Mouse (Mus musculus): ENCODE results near the gene Brca1. TPM values are rescaled to one million over a fixed set of nuclear protein-coding genes. Genes with fewer than 3 reads are reported as not detected.

Brca1 gene
- polyA plus RNA-seq, 1 experiment from 2014 or later, result 1.5 TPM

- H3K27me3 ChIP-seq (replicated peaks), result no peaks in the 10 kb centered on the region
- no peak overlapping the region for H3K27ac ChIP-seq
- H3K4me2 ChIP-seq, result no peak overlapping the region
- H3K9ac ChIP-seq, result no peak overlapping the region
- WGBS, result 82% methylated on average over 6 of the region's 6 CpGs
- H3K4me1 ChIP-seq, result no peaks in the 10 kb centered on the region
- H3K9me3 ChIP-seq, result no peaks in the 10 kb centered on the region
- H3K4me3 ChIP-seq, result no peak overlapping the region
- peaks cover 80% of the 10 kb centered on the region for H3K36me3 ChIP-seq (replicated peaks)
- no peak for ATAC-seq (replicated peaks)
Observed at GRCm38 (mm10) chr11:101576116-101576515, 24.4 kb upstream of the Brca1 start.

- WGBS, result 75% methylated on average over 3 of the region's 3 CpGs
- ATAC-seq (replicated peaks), result no peak
Observed at GRCm38 (mm10) chr11:101568421-101568820, 16.7 kb upstream of the Brca1 start.

GRCm38 (mm10) chr11:101562391-101562790, 10.6 kb upstream of the Brca1 start:
- no peak overlapping the region for H3K4me2 ChIP-seq
- no peaks in the 10 kb centered on the region for H3K4me1 ChIP-seq
- no peak overlapping the region for H3K27ac ChIP-seq
- no peaks in the 10 kb centered on the region for H3K27me3 ChIP-seq (replicated peaks)
- 34% methylated on average over 5 of the region's 5 CpGs for WGBS
- no peaks in the 10 kb centered on the region for H3K9me3 ChIP-seq
- H3K9ac ChIP-seq, result no peak overlapping the region
- ATAC-seq (replicated peaks), result no peak
- peaks cover 58% of the 10 kb centered on the region for H3K36me3 ChIP-seq (replicated peaks)
- no peak overlapping the region for H3K4me3 ChIP-seq

More at GRCm38 (mm10) chr11:101568421-101568820, 16.7 kb upstream of the Brca1 start:
- Histone ChIP-seq H3K4me3 (no peak overlapping the region), H3K4me2 (no peak overlapping the region), H3K9ac (no peak overlapping the region), H3K27me3 (replicated peaks) (no peaks in the 10 kb centered on the region), H3K27ac (no peak overlapping the region), H3K9me3 (no peaks in the 10 kb centered on the region), H3K36me3 (replicated peaks) (peaks cover 81% of the 10 kb centered on the region), H3K4me1 (no peaks in the 10 kb centered on the region)

- peaks cover 28% of the 10 kb centered on the region for H3K4me1 ChIP-seq
- H3K27me3 ChIP-seq (replicated peaks), result no peaks in the 10 kb centered on the region
- H3K4me2 ChIP-seq, result no peak overlapping the region
- ATAC-seq (replicated peaks), result no peak
- no peaks in the 10 kb centered on the region for H3K9me3 ChIP-seq
- no peak overlapping the region for H3K9ac ChIP-seq
- no peak overlapping the region for H3K27ac ChIP-seq
- no peak overlapping the region for H3K4me3 ChIP-seq
- peaks cover 39% of the 10 kb centered on the region for H3K36me3 ChIP-seq (replicated peaks)
- WGBS, result 83% methylated on average over 2 of the region's 2 CpGs
Observed at GRCm38 (mm10) chr11:101556954-101557353, 5.2 kb upstream of the Brca1 start.

- Histone ChIP-seq H3K4me1 (peaks cover 28% of the 10 kb centered on the region), H3K4me2 (no peak overlapping the region), H3K36me3 (replicated peaks) (peaks cover 39% of the 10 kb centered on the region), H3K4me3 (no peak overlapping the region), H3K9ac (no peak overlapping the region), H3K9me3 (no peaks in the 10 kb centered on the region), H3K27me3 (replicated peaks) (no peaks in the 10 kb centered on the region), H3K27ac (no peak overlapping the region)
- 94% methylated on average over 7 of the region's 7 CpGs for WGBS
- ATAC-seq (replicated peaks), result no peak
Observed at GRCm38 (mm10) chr11:101556541-101556940, 4.8 kb upstream of the Brca1 start.

GRCm38 (mm10) chr11:101553354-101553930, 1.7 kb upstream of the Brca1 start:
- H3K36me3 ChIP-seq (replicated peaks), result peaks cover 10% of the 10 kb centered on the region; the same call in 1 of the 2 replicates
- H3K9ac ChIP-seq, result peak overlapping the region; percentile 85
- peak overlapping the region; percentile 93 for H3K27ac ChIP-seq
- H3K4me1 ChIP-seq, result peaks cover 39% of the 10 kb centered on the region
- peak overlapping the region; percentile 78 for H3K4me3 ChIP-seq
- ATAC-seq (replicated peaks), result no peak
- peak overlapping the region; percentile 67 for H3K4me2 ChIP-seq
- H3K27me3 ChIP-seq (replicated peaks), result no peaks in the 10 kb centered on the region
- H3K9me3 ChIP-seq, result no peaks in the 10 kb centered on the region
- WGBS, result 24% methylated on average over 8 of the region's 8 CpGs

GRCm38 (mm10) chr11:101552476-101553300, 933 bp upstream of the Brca1 start:
- under 1% methylated on average over 37 of the region's 37 CpGs for WGBS
- peaks cover 6% of the 10 kb centered on the region; the same call in 1 of the 2 replicates for H3K36me3 ChIP-seq (replicated peaks)
- peak; percentile 98 for ATAC-seq (replicated peaks)

GRCm38 (mm10) chr11:101548526-101548925, 3.2 kb downstream of the Brca1 start:
- no peak for ATAC-seq (replicated peaks)
- H3K4me1 ChIP-seq, result peaks cover 13% of the 10 kb centered on the region
- H3K36me3 ChIP-seq (replicated peaks), result no peaks in the 10 kb centered on the region
- H3K27me3 ChIP-seq (replicated peaks), result no peaks in the 10 kb centered on the region
- H3K4me3 ChIP-seq, result no peak overlapping the region
- H3K9me3 ChIP-seq, result no peaks in the 10 kb centered on the region
- H3K4me2 ChIP-seq, result no peak overlapping the region
- H3K27ac ChIP-seq, result no peak overlapping the region
- no peak overlapping the region for H3K9ac ChIP-seq

More at GRCm38 (mm10) chr11:101552476-101553300, 933 bp upstream of the Brca1 start:
- Histone ChIP-seq H3K9ac (peak overlapping the region; percentile 85), H3K4me1 (peaks cover 39% of the 10 kb centered on the region), H3K4me2 (peak overlapping the region; percentile 67), H3K27me3 (replicated peaks) (no peaks in the 10 kb centered on the region), H3K4me3 (peak overlapping the region; percentile 78), H3K27ac (peak overlapping the region; percentile 97), H3K9me3 (no peaks in the 10 kb centered on the region)

- Histone ChIP-seq H3K4me2 (no peak overlapping the region), H3K36me3 (replicated peaks) (no peaks in the 10 kb centered on the region), H3K4me1 (no peaks in the 10 kb centered on the region), H3K4me3 (no peak overlapping the region), H3K27me3 (replicated peaks) (no peaks in the 10 kb centered on the region), H3K9me3 (no peaks in the 10 kb centered on the region), H3K27ac (no peak overlapping the region), H3K9ac (no peak overlapping the region)
- no peak for ATAC-seq (replicated peaks)
- WGBS, result 95% methylated on average over 1 of the region's 1 CpGs
Observed at GRCm38 (mm10) chr11:101544132-101544531, 7.6 kb downstream of the Brca1 start.

GRCm38 (mm10) chr11:101543533-101543932, 8.2 kb downstream of the Brca1 start:
- no peaks in the 10 kb centered on the region for H3K27me3 ChIP-seq (replicated peaks)
- 84% methylated on average over 9 of the region's 9 CpGs for WGBS
- H3K9me3 ChIP-seq, result no peaks in the 10 kb centered on the region
- H3K9ac ChIP-seq, result no peak overlapping the region
- H3K4me1 ChIP-seq, result no peaks in the 10 kb centered on the region
- no peak overlapping the region for H3K4me2 ChIP-seq
- no peak overlapping the region for H3K4me3 ChIP-seq
- no peak overlapping the region for H3K27ac ChIP-seq
- no peak for ATAC-seq (replicated peaks)
- no peaks in the 10 kb centered on the region for H3K36me3 ChIP-seq (replicated peaks)

- no peak overlapping the region for H3K4me3 ChIP-seq
- H3K4me1 ChIP-seq, result no peaks in the 10 kb centered on the region
- no peaks in the 10 kb centered on the region for H3K9me3 ChIP-seq
- no peaks in the 10 kb centered on the region for H3K27me3 ChIP-seq (replicated peaks)
- no peak overlapping the region for H3K4me2 ChIP-seq
- ATAC-seq (replicated peaks), result no peak
- no peak overlapping the region for H3K27ac ChIP-seq
- 77% methylated on average over 4 of the region's 4 CpGs for WGBS
- no peaks in the 10 kb centered on the region for H3K36me3 ChIP-seq (replicated peaks)
- H3K9ac ChIP-seq, result no peak overlapping the region
Observed at GRCm38 (mm10) chr11:101526686-101527085, 25.1 kb downstream of the Brca1 start.

- Histone ChIP-seq H3K36me3 (replicated peaks) (no peaks in the 10 kb centered on the region), H3K4me1 (no peaks in the 10 kb centered on the region), H3K27me3 (replicated peaks) (no peaks in the 10 kb centered on the region), H3K9ac (no peak overlapping the region), H3K27ac (no peak overlapping the region), H3K9me3 (no peaks in the 10 kb centered on the region), H3K4me2 (no peak overlapping the region), H3K4me3 (no peak overlapping the region)
- 90% methylated on average over 9 of the region's 9 CpGs for WGBS
- ATAC-seq (replicated peaks), result no peak
Observed at GRCm38 (mm10) chr11:101525936-101526595, 25.7 kb downstream of the Brca1 start.

All from midbrain, embryonic 15.5 days (tissue).